Mouse (Mus musculus): ENCODE measurements around the gene Dnttip1.
A peak's percentile ranks its signal among the peaks of the same experiment; 100 is the strongest.
"Not testable (repeated sequence)": the region's sequence is repeated elsewhere in the genome, so short reads cannot be mapped to it uniquely, and the experiment has no call there.

Gene Dnttip1

DNA sequence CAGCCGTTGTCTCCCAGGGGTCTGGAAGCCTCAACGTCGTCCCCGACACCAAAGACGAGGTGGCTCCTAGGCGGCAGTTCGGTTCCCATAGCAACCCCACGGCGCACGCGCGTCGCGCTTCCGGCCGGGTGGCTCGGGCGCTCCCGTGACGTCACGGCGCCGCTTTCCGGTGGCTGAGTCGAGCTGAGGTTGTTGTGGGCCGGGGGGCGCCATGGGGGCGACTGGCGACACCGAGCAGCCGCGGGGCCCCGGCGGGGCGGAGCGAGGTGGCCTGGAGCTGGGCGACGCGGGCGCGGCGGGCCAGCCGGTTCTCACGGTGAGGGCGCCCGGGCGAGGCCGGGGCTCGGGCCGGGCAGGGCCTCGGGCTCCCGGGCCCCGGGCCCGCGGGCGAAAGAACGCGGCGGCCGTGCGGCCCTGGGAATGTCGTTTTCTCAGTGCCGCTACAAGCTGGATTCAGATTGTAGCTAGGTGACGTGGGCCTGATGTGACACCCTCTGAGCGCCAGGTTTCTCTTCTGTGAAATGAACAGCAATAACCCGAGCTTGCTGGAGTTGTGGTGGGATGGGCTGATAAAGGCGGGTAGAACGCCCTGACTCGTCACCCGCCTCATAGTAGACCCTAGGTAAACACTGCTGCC, at the start of gene Dnttip1, which contains the start of gene Wfdc3:
Gene Dnttip1 (plus strand): TSS at position 141 of the 637 bp plus-strand sequence.
Gene Wfdc3 (minus strand): TSS at position 89 of the 637 bp plus-strand sequence.
- peak; percentile 99 for DNase-seq (ENCODE audit: low read depth, low spot score)

DNA sequence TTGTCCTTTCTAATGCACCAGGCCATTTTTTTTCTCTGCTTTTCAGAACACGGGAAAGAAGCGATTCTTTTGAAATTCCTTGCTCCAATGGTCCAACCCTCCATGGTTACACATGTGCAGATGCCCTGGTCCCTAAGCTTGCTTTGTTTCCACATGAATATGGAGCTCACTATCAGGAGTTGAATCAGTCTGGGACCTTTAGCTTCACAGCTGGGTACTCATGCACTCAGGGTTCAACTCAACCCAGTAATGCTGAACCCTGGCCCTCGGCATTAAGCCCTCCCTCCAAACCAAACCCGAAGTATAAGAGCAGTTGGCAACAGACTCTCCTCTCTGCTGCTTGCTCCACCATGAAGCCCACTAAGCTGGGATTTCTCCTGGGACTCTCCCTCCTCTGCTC, 47.6 kb upstream of the Dnttip1 start, which contains the start of gene Spint4:
Gene Spint4 (plus strand): TSS at position 301 of the 400 bp plus-strand sequence.
- no peak for DNase-seq (ENCODE audit: low read depth, low spot score)

DNA sequence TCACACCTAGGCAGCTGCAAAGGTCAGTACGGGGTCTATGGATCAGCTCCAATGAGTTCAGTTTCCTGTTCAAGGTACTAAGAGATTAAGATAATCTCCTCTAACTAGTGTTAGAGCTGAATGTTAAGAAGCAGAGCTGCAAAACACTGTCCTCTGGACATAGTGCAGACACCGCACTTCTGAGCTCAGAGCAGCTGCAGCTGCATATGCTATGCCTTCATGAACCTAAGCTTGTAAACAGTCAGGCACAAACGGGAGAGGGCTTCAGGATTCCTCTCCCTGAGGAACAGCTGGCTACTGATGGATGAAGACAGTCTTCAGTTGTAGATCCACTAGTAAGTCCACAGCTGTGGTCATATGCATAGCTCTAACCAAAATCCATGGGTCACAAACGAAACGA, 44.8 kb upstream of the Dnttip1 start:
- no peak for DNase-seq (ENCODE audit: low read depth, low spot score)

DNA sequence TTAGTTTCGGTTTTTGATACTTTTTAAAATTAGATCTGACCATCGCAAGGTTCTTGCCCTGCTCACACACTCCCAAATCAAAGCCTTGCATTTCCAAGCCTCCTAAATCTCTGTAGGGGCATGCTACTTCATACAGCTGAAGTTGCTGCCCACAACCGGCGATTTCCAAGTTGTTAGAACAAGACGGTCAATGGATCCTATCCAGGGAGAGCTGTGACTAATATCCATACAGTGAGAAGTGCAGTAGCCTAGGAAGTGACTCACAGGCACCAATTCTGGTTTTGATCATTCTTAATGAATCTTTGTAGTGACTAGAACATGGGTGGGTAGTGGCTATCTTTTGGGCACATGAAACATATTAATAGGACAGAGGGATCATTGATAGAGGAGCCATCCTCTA, 44.0 kb upstream of the Dnttip1 start:
- DNase-seq (ENCODE audit: low read depth, low spot score): no peak

DNA sequence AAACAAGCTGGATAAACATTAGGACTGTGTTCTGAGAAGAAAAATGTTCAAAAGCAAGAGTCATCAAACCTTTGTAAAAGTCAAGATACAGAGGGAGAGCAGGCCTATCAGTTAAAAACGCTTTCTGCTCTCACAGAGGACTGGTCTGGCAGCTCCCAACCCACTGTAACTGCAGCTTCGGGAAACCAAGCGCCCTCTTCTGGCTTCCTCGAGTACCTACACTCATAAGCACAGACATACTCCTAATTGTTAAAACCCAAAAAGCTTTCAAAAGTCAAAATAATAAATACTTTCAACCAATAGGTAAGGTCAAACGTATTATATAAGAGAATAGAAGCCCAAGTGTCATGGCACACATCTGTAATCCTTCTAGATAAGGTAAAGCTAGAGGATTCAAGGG, 41.5 kb upstream of the Dnttip1 start:
- DNase-seq (ENCODE audit: low read depth, low spot score): no peak

DNA sequence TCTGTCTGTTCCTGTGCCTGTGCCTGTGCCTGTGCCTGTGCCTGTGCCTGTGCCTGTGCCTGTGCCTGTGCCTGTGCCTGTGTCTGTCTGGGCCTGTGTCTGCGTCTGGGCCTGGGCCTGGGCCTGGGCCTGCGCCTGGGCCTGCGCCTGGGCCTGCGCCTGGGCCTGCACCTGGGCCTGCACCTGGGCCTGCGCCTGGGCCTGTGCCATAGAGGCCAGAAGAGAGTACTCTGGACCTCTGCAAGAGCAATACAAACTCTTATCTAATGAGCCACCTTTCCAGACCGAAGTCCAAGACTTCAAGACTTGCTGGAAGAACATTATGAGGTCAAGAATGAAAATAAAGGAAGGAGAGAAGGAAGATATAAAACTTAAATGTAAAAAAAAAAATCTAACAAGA, 40.5 kb upstream of the Dnttip1 start:
- no peak for DNase-seq (ENCODE audit: low read depth, low spot score)

DNA sequence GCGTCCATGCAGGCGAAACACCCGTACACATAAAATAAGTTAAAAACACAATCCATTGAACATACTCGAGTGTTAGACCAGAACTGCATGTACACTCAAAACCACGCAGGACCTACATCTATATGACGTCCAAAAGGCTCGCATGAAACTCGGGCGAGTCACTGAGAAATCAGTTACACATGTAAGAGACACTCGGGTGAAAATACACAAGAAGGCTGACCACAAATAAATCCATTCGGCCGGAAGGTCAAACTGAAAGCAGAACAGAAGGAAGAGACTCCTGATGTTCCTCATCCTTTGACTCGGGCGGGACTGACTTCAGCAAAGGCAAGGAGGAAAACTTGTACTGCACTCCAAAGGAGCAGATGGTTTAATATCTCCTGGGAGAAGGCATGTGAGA, 39.8 kb upstream of the Dnttip1 start:
- DNase-seq (ENCODE audit: low read depth, low spot score): no peak

DNA sequence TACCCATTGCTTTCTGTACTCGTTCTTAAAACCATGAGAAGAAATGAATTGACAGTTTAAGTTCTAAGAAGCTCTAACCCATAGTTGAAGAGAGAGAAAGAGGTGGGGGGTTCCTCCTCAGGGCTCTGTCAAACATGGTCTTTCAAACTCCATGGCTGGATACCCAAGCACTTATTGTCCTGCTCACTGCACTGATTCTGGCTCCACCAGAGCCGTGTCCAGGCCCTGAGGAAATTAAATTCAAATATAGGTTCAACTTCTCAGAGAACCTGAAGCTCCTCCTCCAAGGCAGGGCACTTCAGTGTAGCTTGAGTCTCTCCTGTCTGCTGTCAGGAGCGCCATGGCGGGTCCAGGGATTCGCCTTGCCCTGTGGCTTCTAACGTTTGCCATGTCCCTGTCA, 30.8 kb upstream of the Dnttip1 start, which contains the start of gene Spint5:
Gene Spint5 (plus strand): TSS at position 301 of the 400 bp plus-strand sequence.
- DNase-seq (ENCODE audit: low read depth, low spot score): no peak

DNA sequence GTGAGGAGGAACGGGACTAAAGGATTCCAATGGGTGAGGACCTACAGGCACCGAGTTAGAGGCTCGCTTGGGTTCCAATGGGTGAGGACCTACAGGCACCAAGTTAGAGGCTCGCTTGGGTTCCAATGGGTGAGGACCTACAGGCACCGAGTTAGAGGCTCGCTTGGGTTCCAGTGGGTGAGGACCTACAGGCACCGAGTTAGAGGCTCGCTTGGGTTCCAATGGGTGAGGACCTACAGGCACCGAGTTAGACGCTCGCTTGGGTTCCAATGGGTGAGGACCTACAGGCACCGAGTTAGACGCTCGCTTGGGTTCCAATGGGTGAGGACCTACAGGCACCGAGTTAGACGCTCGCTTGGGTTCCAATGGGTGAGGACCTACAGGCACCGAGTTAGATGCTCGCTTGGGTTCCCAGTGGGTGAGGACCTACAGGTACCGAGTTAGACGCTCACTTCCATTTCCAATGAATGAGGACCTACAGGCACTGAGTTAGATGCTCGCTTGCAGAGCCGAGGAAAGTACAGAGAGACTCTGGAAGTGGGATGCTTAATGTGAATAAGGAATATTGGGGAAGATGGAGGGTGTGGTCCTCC, 29.5 kb upstream of the Dnttip1 start:
- DNase-seq (ENCODE audit: low read depth, low spot score): not testable (repeated sequence)

DNA sequence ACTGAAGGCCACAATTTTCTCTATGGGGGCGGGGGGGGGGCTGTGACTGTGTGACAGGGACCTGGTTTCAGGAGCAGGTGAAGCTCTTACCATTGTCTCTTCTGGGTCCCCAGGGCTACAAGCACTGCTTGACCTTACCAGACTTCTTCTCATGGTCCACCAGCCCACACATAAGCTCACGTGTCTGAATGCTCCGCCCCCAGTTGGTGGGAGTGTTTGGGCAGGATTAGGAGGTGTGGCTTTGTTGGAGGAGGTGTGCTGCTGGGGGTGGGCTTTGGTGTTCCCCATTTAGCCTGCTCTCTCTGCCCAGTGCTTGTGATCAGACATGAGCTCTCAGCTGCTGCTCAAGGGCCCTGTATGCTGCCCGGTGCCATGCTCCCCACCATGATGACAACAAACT, 22.5 kb upstream of the Dnttip1 start:
- no peak for DNase-seq (ENCODE audit: low read depth, low spot score)

DNA sequence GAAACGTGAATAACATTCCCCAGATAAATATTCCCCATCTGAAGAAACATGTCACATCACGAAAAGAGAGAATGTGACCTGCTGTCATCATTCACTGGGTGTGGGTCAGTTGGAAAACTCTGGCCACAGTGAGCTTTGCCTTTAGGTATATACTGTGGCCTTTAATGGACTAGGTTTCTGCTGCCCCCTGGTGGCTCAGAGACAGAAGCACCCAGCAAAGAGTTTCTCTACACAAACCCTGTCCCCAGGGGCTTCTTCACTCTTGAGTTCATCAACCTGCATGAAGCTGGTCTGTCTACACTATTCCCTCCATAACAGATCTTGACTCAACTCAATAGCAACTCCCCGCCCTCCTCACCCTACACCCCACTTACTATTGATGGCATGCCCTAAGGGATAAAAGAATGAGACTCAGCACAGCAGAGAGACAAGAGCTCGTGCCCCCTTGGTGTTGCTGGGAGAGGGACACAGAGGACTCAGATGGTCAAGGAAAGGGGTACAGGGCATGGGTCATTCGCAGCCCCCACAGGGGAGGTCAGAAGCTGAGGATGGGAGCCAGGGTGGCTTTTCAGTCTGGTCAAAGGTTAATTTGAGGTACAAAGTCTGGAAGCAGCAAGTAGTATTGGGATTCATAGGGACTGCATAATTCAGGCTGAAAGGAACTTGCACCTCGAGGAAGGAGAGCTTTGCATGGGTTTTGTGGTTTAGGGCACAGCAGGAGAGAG, 19.7 kb upstream of the Dnttip1 start:
- DNase-seq (ENCODE audit: low read depth, low spot score): peak; percentile 76

DNA sequence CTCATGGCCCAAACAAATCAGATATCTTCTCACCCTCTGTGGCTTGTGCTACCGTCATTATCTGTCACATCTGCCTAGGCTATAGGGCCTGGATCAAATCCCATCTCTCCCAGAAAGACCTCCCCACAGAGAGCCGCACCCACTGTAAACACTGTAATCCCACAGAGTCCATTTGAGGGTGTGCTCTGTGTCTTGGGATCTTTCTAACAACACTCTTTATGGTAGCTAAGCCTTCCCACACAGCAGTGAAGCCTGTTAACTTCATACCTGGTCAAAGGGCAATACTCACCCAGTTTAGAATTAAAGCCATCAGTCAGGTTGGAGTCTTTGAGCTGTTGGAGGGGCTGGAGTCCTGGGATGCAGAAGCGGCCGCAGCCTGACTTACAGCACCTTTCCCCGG, 14.1 kb upstream of the Dnttip1 start:
- DNase-seq (ENCODE audit: low read depth, low spot score): no peak

DNA sequence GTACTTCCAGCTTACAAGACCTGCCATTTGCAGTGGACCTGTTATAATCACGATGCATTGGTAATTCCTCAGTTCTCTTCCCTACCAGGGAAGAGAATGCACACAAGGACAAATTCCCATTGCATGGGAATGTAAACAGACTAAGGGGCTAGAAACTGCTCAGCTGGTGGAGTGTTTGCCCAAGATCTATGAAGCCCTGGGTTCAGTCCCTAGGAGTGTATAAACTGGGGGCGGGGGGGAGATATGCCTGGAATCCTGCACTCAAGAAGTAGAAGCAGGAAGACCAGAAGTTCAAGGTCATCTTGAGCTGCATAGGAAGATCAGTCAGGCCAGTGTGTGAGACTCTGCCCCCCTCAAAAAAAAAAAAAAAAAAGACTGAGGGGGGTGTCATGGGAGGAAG, 12.5 kb upstream of the Dnttip1 start:
- no peak for DNase-seq (ENCODE audit: low read depth, low spot score)

DNA sequence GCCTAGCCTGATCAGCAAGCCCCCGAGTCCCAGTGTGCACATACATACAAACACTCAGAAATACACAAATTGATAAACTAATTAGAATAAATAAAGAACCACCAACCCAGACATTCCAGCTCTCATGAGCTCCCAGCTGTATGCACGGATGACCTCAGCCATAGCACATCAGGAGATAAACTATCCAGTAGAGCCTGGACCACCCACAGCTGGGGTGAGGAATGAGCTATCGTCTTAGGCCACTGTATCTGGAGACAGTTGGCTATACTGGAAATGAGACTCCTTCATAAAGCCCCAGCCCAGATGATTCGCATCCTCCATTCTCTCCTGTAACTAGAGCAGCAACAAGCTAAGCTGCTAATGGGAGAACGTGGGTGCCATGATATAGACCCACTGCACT, 10.9 kb upstream of the Dnttip1 start:
- no peak for DNase-seq (ENCODE audit: low read depth, low spot score)

DNA sequence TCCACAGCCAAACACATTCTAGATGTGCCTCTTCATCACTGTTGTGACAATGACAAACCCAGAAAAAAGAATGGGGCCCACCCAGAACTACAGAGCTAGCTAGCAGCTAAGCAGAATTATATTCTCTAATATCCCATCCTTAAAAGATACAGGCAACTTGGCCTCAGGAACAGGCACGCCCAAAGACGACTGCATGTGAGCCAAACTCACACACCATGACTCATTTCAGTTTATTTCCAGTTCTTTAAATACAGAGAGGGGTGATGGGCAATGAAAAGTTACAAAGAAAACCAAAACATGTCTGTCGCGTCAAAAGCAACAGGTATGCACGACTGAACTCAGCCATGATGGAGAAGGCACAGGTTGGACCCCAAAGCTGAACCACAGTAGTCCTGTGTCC, 10.3 kb upstream of the Dnttip1 start:
- DNase-seq (ENCODE audit: low read depth, low spot score): no peak

DNA sequence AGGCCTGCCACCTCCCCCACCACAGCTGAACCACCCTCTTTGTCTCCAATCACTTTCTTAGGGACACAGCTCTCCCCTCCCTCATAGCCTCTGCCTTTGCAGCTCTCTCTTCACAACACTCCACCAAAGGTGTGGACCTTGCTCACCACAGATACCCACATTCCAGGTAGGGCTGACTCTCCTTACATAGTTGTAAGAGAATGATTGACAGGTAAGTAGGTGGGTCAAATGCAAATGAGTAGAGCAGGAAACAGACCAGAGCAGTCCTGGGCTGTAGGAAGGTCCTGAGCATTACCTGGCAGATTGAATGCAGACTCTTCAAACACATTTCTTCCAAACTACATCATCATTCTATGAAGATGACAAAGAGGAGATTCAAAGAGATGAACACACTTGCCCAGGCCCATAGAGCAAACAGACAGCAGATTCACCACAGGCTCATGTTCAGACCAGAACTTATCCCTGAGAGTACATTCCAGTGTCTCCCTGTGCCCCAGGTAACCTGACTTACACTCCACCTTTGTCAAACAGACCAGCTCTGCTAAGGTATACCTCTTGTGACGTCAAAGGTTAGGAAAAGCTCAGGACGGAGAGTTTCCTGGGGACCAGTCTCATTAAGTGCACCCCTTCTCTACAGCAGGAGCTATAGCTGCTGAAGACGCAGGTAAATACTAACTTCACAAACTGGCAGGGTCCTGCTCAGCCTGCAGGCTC, 8.2 kb upstream of the Dnttip1 start:
- DNase-seq (ENCODE audit: low read depth, low spot score): no peak

DNA sequence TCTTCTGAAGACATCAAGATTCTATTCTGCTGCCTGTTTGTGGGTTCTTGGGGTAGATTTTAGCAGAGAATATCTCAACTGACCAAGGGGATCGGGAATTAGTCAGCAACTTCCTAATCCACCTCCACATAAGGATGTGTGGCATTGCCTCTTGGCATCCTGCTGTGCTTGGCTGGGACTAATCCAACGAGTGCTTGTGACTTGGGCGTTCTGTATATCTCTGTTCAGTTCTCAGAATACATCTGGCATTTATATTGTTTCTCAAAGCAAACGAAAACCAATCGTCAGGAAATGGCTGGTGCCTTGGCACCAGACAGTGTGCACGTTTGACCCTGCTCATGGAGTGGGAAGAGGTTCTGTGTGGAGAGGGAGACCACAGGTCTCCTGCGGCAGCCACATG, 5.9 kb upstream of the Dnttip1 start:
- no peak for DNase-seq (ENCODE audit: low read depth, low spot score)

DNA sequence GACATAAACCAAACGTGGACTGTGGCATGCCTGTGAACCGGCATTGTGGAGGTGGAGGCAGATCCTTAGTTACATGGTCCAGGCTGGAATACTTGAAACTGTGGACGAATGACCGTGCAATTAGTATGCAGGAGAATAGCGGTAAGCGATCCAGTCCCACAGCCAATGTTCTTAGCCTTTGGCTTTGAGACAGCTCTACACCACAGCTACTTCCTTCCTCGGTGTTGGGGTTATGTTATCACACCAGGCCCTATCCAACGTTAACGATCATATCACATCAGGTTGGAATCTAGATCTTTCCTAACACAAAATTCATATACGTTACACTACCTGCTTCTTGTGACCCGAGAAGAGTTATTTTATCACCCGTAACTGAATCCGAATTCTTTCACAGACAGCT, 796 bp upstream of the Dnttip1 start:
- peak; percentile 6 for DNase-seq (ENCODE audit: low read depth, low spot score)

DNA sequence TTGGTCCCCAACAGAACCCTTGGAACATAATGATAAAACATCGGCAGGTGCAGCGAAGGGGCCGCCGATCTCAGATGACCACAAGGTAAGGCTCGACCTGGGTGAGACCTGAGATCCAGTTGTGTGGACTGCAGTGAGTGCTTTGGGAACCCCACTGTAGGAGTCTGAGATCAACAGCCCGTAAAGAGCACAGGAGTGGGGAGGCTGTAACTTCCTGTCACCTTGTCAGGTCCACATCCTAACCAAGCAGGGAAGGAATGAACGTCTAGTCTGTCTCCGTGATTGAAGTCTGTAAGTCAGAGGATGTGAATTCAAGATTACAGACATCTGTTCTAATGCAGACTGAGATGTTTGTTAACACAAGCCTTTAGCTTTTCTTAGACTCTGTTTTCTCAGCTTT, 910 bp downstream of the Dnttip1 start:
- peak; percentile 59 for DNase-seq (ENCODE audit: low read depth, low spot score)

DNA sequence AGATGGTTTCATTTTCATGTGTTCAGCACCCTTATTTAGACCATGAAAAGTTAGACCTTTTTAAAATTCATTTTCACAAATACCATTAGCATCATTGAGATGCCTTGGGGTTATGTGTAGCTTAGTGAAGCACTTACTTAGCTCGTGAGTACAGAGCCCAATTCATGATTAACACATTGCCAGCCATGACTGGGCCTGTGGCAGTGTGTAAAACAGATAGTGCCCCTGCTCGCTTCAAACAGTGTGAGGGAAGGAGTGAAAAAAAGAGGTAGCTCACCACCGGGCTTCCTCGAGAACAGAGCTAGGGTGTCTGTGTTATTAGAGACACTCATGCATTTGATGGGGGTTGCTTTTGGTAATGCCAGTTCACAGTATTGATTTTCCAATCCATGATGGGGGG, 2.4 kb downstream of the Dnttip1 start:
- no peak for DNase-seq (ENCODE audit: low read depth, low spot score)

DNA sequence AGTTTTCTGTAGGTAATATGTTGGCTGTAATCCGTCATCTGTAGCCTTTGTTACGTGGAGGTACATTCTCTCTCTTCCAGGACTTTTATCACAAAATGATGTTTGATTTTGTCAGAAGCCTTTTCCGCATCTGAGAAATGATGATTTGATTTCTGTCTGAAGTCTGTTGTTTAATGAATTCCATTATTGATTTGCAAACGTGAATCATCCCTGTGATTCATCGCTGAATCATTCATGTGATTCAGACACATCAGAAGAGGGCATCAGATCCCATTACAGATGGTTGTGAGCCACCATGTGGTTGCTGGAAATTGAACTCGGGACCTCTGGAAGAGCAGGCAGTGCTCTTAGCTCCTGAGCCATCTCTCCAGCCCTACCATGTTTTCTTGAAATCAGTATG, 3.2 kb downstream of the Dnttip1 start:
- DNase-seq (ENCODE audit: low read depth, low spot score): no peak

DNA sequence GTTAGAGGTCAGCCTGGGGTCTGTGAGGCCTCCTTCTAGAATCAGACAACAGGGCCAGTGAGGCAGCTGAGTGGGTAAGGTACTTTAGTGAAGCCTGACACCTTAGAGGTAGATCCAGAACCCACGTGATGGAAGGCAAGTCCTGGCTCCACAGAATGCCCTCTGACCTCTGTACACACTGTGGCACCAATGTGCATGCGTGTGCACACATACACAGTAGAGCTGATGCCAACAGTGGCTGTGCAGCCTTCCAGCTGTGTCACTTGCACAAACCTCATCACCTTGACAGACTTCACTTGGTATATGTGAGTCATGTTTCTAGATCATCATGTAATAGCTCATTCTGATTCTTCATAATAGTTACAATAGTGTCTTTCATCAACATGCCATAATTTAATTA, 6.7 kb downstream of the Dnttip1 start:
- DNase-seq (ENCODE audit: low read depth, low spot score): no peak

Data from CD4-positive, CD25-positive, alpha-beta regulatory T cell, adult 2 months (primary cell).